In genomic region chr5:108357862-108358261, GRCm38 (mm10) we compare ENCODE assay signal across 28 mouse cellular contexts. TPM values are rescaled to one million over a fixed set of nuclear protein-coding genes. Genes with fewer than 3 reads are reported as not detected.
"Had no signal": no experiment of that assay in that cellular context is flagged by ENCODE, and none has a peak within 500 bp of the region (broad histone marks: within the 10 kb centered on the region; RNA-seq: fewer than 3 reads in every experiment).

No protein-coding gene starts in this region.

- DNase-seq: liver, postnatal 0 days; lung, adult 2 months; lung, postnatal 14 days; lung, postnatal 36 days; midbrain, embryonic 14.5 days; retina, postnatal 1 day; right cerebral cortex, adult 18-20 months; right cerebral cortex, postnatal 25 days; right cerebral cortex, postnatal 4 days; spleen, adult 18-20 months; thymus, adult 18-20 months; thymus, postnatal 14 days; thymus, postnatal 36 days had no signal

- H3K4me3 ChIP-seq: lung, embryonic 15.5 days; midbrain, embryonic 10.5 days; midbrain, embryonic 12.5 days; myocyte; neural tube, embryonic 13.5 days; neural tube, embryonic 15.5 days had no signal

- H3K9ac ChIP-seq: liver, postnatal 0 days; lung, embryonic 15.5 days; midbrain, embryonic 12.5 days; neural tube, embryonic 13.5 days; neural tube, embryonic 15.5 days had no signal

- H3K4me2 ChIP-seq: lung, embryonic 15.5 days; midbrain, embryonic 12.5 days; neural tube, embryonic 13.5 days; neural tube, embryonic 15.5 days had no signal

- H3K9me3 ChIP-seq: lung, embryonic 15.5 days; midbrain, embryonic 10.5 days; midbrain, embryonic 12.5 days; neural tube, embryonic 13.5 days; neural tube, embryonic 15.5 days had no signal

- H3K27ac ChIP-seq: lung, embryonic 15.5 days; macrophage; midbrain, embryonic 10.5 days; midbrain, embryonic 12.5 days; neural tube, embryonic 13.5 days; neural tube, embryonic 15.5 days had no signal

- H3K4me1 ChIP-seq: lung, embryonic 15.5 days; midbrain, embryonic 10.5 days; midbrain, embryonic 12.5 days; neural tube, embryonic 13.5 days; neural tube, embryonic 15.5 days had no signal

- ATAC-seq: liver, postnatal 0 days; lung, postnatal 0 days; midbrain, embryonic 16.5 days had no signal

- H3K36me3 ChIP-seq: lung, embryonic 15.5 days; midbrain, embryonic 10.5 days; midbrain, embryonic 12.5 days; neural tube, embryonic 13.5 days; neural tube, embryonic 15.5 days had no signal

RNA-seq across cellular contexts. Expression of gene Gm42517, which starts 9.9 kb away (rescaled TPM):
- total RNA-seq: megakaryocyte, adult 5-6 weeks; megakaryocyte-erythroid progenitor cell, adult 5-6 weeks had no signal
- polyA plus RNA-seq: liver, postnatal 0 days; lung, embryonic 15.5 days; midbrain, embryonic 10.5 days; stomach, embryonic 14.5 days; stomach, embryonic 16.5 days; thymus, postnatal 0 days had no signal

RNA-seq across cellular contexts. Expression of gene Pde6b, which starts 30.3 kb away (rescaled TPM):
- total RNA-seq: megakaryocyte, adult 5-6 weeks; megakaryocyte-erythroid progenitor cell, adult 5-6 weeks had no signal
- polyA plus RNA-seq: lung, adult 2 months; lung, postnatal 0 days; small intestine, adult 2 months had no signal
